Mouse (Mus musculus) MEL (cell line): ENCODE results near the gene Oca2.

Experiments used
- BHLHE40 ChIP-seq: IDR thresholded peaks from 2 replicates; pipeline ENCODE4 v1.6.1; 2012; ENCODE audit warnings: low read depth, mild to moderate bottlenecking, inconsistent platforms, low read length, improper control_type of control experiment, borderline replicate concordance
- CTCF ChIP-seq, 3 experiments: IDR thresholded peaks in 2 of 3; conservative IDR thresholded peaks in 1 of 3; 2 replicates each; pipeline ENCODE4 v1.5.1; 2011 to 2012; ENCODE audit warnings: low read length in 3 of 3, low read depth in 2 of 3, mild to moderate bottlenecking in 2 of 3, improper control_type of control experiment in 1 of 3, inconsistent platforms in 1 of 3, mixed read lengths in 1 of 3, moderate library complexity in 1 of 3; ENCODE audit not compliant: control insufficient read depth in 1 of 3, insufficient read depth in 1 of 3, poor library complexity in 1 of 3, severe bottlenecking in 1 of 3
- E2F4 ChIP-seq: IDR thresholded peaks from 2 replicates; pipeline ENCODE4 v1.6.1; 2011; ENCODE audit warnings: low read depth, low read length, improper control_type of control experiment, borderline replicate concordance
- EP300 ChIP-seq, 2 experiments: IDR thresholded peaks; 2 replicates each; pipeline ENCODE4 v1.6.1; 2011; ENCODE audit warnings: improper control_type of control experiment in 2 of 2, low read length in 2 of 2, low read depth in 1 of 2, mild to moderate bottlenecking in 1 of 2
- GATA1 ChIP-seq: IDR thresholded peaks from 2 replicates; pipeline ENCODE4 v1.6.1; 2011; ENCODE audit warnings: low read depth, low read length, improper control_type of control experiment
- MAZ ChIP-seq: IDR thresholded peaks from 2 replicates; pipeline ENCODE4 v1.6.1; 2012; ENCODE audit warnings: low read depth, mild to moderate bottlenecking, inconsistent platforms, low read length, improper control_type of control experiment
- MEF2A ChIP-seq: IDR thresholded peaks from 2 replicates; pipeline ENCODE4 v1.6.1; 2014; ENCODE audit warnings: low read depth, mild to moderate bottlenecking, inconsistent platforms, low read length, improper control_type of control experiment; ENCODE audit not compliant: poor library complexity, insufficient replicate concordance, severe bottlenecking; ENCODE audit errors: extremely low read depth
- POLR2A ChIP-seq, 2 experiments: IDR thresholded peaks; 2 replicates each; pipeline ENCODE4 v1.6.1; 2011 to 2012; ENCODE audit warnings: low read length in 2 of 2, mild to moderate bottlenecking in 2 of 2, control low read depth in 1 of 2, improper control_type of control experiment in 1 of 2, low read depth in 1 of 2, moderate library complexity in 1 of 2; ENCODE audit not compliant: control insufficient read depth in 1 of 2, insufficient read depth in 1 of 2, poor library complexity in 1 of 2
- RAD21 ChIP-seq: IDR thresholded peaks from 2 replicates; pipeline ENCODE4 v1.6.1; 2011; ENCODE audit warnings: mild to moderate bottlenecking, low read depth, low read length, improper control_type of control experiment
- USF1 ChIP-seq: IDR thresholded peaks from 2 replicates; pipeline ENCODE4 v1.6.1; 2014; ENCODE audit warnings: low read depth, mild to moderate bottlenecking, inconsistent platforms, low read length, improper control_type of control experiment, moderate library complexity
- ZNF384 ChIP-seq: IDR thresholded peaks from 2 replicates; pipeline ENCODE4 v1.6.1; 2012; ENCODE audit warnings: low read depth, mild to moderate bottlenecking, inconsistent platforms, low read length, improper control_type of control experiment

DNA sequence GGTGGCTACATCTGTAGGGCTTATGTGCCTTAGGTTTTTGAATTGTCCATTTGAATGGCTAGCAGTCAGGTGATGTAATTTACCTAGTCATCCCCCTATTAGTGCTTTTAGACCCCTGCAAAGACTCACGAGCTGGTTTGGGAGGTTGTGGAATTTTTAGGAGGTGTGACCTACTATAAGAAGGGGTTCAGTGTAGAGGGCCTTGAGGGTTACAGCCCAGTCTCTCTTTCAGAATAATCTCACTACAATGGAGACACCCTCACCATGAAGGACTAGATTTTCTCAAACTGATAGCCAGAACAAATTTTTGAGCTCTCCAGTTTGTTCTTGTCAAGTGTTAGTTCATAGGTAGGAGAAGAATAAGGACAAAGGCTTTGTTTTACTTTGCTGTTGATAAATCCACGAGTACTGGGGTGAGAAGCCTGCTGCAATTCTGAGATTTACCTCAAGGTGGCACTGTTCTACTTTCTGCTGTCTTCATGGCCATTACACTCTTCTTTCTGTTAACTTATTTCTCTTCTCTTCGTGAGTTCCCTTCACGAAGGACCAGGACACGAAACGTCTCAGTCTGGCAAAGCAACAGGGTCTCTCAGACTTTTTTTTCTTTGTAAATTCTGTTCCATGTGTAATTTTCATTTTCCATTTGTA, 52.0 kb downstream of the Oca2 start:
- no peak for TF ChIP-seq EP300 (IDR thresholded peaks at IDR 0.05; ENCODE audit: low read depth in 1 of 2, low read length in 2 of 2)
- TF ChIP-seq CTCF (IDR thresholded peaks at IDR 0.05 in 2 of 3, conservative IDR thresholded peaks at IDR 0.05 in 1 of 3; ENCODE audit: control insufficient read depth in 1 of 3, insufficient read depth in 1 of 3, low read depth in 2 of 3, low read length in 3 of 3, poor library complexity in 1 of 3, severe bottlenecking in 1 of 3), result peak; percentile 56 to 90 (median 73)
- no peak for TF ChIP-seq POLR2A (IDR thresholded peaks at IDR 0.05; ENCODE audit: control insufficient read depth in 1 of 2, insufficient read depth in 1 of 2, low read depth in 1 of 2, low read length in 2 of 2, poor library complexity in 1 of 2)
- TF ChIP-seq ZNF384, result no peak
- peak; percentile 82 for TF ChIP-seq RAD21
- no peak for TF ChIP-seq E2F4
- no peak for TF ChIP-seq BHLHE40
- TF ChIP-seq MEF2A, result no peak
- no peak for TF ChIP-seq MAZ
- TF ChIP-seq GATA1, result no peak
- TF ChIP-seq USF1, result no peak
